Mouse (Mus musculus): ENCODE results near the gene Zbtb7a. TPM values are rescaled to one million over a fixed set of nuclear protein-coding genes. Genes with fewer than 3 reads are reported as not detected.

Gene Zbtb7a
- polyA plus RNA-seq, 1 experiment, result 45.8 TPM

DNA sequence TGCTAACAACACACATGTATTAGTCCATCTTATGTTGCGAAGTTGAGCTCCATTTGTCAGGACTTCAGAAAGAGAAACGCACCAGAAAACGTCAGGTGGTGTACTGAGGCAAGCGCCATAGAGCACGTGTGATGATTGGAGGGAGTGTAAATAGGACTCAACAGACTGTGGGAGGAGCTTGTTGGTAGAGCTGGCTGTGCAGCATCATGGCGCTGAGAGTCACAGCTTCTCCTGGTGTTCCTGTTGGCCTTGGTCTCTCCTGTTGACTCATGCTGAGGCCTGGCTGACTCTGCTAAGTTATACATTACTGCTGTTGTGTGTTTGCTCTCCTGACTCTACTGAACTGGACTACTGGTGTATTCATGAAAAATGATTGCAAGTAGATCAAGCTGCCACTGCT, 22.1 kb upstream of the Zbtb7a start:
- no peaks in the 10 kb centered on the region for H3K27me3 ChIP-seq (ENCODE audit: control insufficient read depth)
- TF ChIP-seq GATA1 (IDR thresholded peaks at IDR 0.05; ENCODE audit: low read length) (no peak), TAL1 (IDR thresholded peaks at IDR 0.05; ENCODE audit: low read length) (no peak)

DNA sequence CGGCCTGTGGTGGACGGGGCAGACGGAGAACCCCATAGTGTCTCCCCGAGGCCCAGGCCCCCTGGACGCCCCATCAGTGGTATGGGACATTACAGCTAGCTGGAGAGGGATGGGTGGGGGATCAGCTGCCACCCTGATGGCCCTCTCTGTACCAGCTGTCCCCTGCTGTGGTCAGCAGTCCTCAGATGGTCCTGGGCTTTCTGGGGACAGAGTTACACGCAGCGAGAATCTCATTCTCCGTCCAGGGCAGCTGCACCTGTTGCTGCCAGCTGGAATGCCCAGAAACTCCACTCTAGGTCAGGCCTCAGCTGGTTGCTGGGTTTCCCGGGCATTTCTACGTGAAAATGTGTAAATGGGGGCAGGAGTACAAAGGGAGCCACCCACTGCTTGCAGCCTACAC, 15.4 kb upstream of the Zbtb7a start:
- TF ChIP-seq TAL1 (IDR thresholded peaks at IDR 0.05; ENCODE audit: low read length), result no peak
- no peak for TF ChIP-seq GATA1 (IDR thresholded peaks at IDR 0.05; ENCODE audit: low read length)
- H3K27me3 ChIP-seq (ENCODE audit: control insufficient read depth), result no peaks in the 10 kb centered on the region
- no peak overlapping the region for H3K4me3 ChIP-seq (replicated peaks)
- H3K4me1 ChIP-seq (ENCODE audit: control insufficient read depth), result peaks cover 33% of the 10 kb centered on the region
- peaks cover 96% of the 10 kb centered on the region for H3K36me3 ChIP-seq (ENCODE audit: control insufficient read depth)
- H3K9me3 ChIP-seq (ENCODE audit: control insufficient read depth, low read length), result no peaks in the 10 kb centered on the region

More for the DNA sequence above, 22.1 kb upstream of the Zbtb7a start:
- H3K4me3 ChIP-seq (replicated peaks), result no peak overlapping the region
- H3K4me1 ChIP-seq (ENCODE audit: control insufficient read depth), result peaks cover 34% of the 10 kb centered on the region
- H3K9me3 ChIP-seq (ENCODE audit: control insufficient read depth, low read length), result no peaks in the 10 kb centered on the region
- peaks cover 96% of the 10 kb centered on the region for H3K36me3 ChIP-seq (ENCODE audit: control insufficient read depth)

DNA sequence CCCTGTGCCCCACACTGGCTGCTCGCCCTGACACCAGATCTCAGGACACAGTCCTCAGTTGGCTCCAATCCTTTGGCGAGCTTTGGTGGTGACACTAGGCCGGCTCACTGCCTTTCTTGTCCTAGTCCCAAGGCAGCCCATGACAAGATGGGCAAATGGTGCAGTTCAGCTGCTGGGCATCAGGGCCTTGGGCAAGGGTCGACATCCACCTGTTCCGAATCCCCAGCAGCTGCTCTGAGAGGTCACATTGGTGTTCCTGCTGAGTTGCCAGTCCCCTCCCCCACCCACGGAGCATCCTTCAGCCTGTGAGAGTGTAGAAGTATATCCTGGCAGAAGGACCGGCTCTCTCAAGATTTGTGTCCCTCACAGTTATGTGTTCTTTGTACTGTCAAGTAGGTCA, 14.4 kb upstream of the Zbtb7a start:
- H3K4me3 ChIP-seq (replicated peaks), result no peak overlapping the region
- peaks cover 93% of the 10 kb centered on the region for H3K36me3 ChIP-seq (ENCODE audit: control insufficient read depth)
- no peaks in the 10 kb centered on the region for H3K9me3 ChIP-seq (ENCODE audit: control insufficient read depth, low read length)
- TF ChIP-seq GATA1 (IDR thresholded peaks at IDR 0.05; ENCODE audit: low read length) (no peak), TAL1 (IDR thresholded peaks at IDR 0.05; ENCODE audit: low read length) (no peak)
- peaks cover 34% of the 10 kb centered on the region for H3K4me1 ChIP-seq (ENCODE audit: control insufficient read depth)
- no peaks in the 10 kb centered on the region for H3K27me3 ChIP-seq (ENCODE audit: control insufficient read depth)

DNA sequence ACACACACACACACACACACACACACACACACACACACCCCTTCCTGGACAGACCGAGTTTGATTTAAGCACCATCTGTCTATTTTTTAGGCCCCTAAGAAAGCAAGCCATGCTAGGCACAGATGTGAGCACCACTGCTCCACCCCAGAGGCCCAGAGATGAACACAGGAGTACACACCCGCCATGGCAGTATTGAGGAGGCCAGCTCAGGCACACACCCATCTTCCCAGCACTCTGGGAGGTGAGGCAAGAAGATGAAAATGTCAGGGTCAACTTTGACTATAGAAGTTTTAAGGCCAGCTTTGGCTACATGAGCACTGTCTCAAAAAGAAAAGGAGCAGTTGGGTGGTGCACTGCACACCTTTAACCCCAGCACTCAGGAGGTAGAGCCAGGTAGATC, 12.1 kb upstream of the Zbtb7a start:
- no peaks in the 10 kb centered on the region for H3K9me3 ChIP-seq (ENCODE audit: control insufficient read depth, low read length)
- H3K36me3 ChIP-seq (ENCODE audit: control insufficient read depth), result peaks cover 73% of the 10 kb centered on the region
- peaks cover 44% of the 10 kb centered on the region for H3K4me1 ChIP-seq (ENCODE audit: control insufficient read depth)
- TF ChIP-seq GATA1 (IDR thresholded peaks at IDR 0.05; ENCODE audit: low read length), result no peak
- no peak for TF ChIP-seq TAL1 (IDR thresholded peaks at IDR 0.05; ENCODE audit: low read length)
- no peak overlapping the region for H3K4me3 ChIP-seq (replicated peaks)
- peaks cover 3% of the 10 kb centered on the region; the same call in 1 of the 2 replicates for H3K27me3 ChIP-seq (ENCODE audit: control insufficient read depth)

DNA sequence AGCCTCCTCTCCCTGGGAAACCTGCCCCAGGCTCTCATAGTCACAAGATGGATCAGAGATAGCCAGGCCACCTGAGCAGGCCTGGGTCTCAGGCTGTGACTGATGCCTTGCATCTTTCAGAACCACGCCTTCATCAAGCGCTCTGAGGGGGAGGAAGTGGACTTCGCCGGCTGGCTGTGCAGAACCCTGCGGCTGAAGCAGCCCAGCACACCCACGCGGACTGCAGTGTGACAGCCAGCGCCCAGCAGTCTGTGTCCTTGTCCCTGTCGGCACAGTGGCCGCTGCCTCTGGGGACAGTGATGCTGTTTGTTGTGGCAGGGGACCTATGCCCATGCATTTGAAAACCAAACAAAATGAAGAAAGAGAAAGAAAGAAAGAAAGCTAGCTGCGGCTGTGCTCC, 11.5 kb upstream of the Zbtb7a start:
- H3K36me3 ChIP-seq (ENCODE audit: control insufficient read depth), result peaks cover 69% of the 10 kb centered on the region
- H3K4me1 ChIP-seq (ENCODE audit: control insufficient read depth), result peaks cover 50% of the 10 kb centered on the region
- no peak overlapping the region for H3K4me3 ChIP-seq (replicated peaks)
- H3K9me3 ChIP-seq (ENCODE audit: control insufficient read depth, low read length), result no peaks in the 10 kb centered on the region
- no peak for TF ChIP-seq GATA1 (IDR thresholded peaks at IDR 0.05; ENCODE audit: low read length)
- TF ChIP-seq TAL1 (IDR thresholded peaks at IDR 0.05; ENCODE audit: low read length), result no peak
- peaks cover 5% of the 10 kb centered on the region for H3K27me3 ChIP-seq (ENCODE audit: control insufficient read depth)

DNA sequence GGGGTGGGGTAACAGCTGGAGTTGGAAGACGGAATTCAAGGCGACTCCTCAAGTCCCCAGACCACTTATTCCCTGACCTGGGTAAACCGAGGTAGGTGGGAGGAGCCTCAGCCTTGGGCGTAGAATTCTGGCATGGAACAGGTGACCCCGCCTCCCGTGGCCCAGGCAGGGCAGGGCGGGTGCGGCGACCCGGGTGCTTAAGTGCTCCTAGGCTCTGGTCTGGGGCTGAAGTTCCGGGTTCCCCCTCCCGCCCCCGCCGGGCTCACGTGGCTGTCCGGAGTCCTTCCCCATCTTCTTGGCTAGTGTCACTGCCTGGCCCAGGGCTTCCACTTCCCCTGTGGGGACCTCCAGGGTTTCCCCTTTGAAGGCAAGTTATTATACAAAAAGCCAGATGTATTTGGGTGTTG, 836 bp upstream of the Zbtb7a start:
- Histone ChIP-seq H3K9me3 (ENCODE audit: control insufficient read depth, low read length) (no peaks in the 10 kb centered on the region), H3K36me3 (ENCODE audit: control insufficient read depth) (peaks cover 15% of the 10 kb centered on the region), H3K4me1 (ENCODE audit: control insufficient read depth) (peaks cover 66% of the 10 kb centered on the region), H3K27me3 (ENCODE audit: control insufficient read depth) (no peaks in the 10 kb centered on the region), H3K4me3 (replicated peaks) (peak overlapping the region; percentile 89)
- no peak for TF ChIP-seq TAL1 (IDR thresholded peaks at IDR 0.05; ENCODE audit: low read length)
- TF ChIP-seq GATA1 (IDR thresholded peaks at IDR 0.05; ENCODE audit: low read length), result no peak

DNA sequence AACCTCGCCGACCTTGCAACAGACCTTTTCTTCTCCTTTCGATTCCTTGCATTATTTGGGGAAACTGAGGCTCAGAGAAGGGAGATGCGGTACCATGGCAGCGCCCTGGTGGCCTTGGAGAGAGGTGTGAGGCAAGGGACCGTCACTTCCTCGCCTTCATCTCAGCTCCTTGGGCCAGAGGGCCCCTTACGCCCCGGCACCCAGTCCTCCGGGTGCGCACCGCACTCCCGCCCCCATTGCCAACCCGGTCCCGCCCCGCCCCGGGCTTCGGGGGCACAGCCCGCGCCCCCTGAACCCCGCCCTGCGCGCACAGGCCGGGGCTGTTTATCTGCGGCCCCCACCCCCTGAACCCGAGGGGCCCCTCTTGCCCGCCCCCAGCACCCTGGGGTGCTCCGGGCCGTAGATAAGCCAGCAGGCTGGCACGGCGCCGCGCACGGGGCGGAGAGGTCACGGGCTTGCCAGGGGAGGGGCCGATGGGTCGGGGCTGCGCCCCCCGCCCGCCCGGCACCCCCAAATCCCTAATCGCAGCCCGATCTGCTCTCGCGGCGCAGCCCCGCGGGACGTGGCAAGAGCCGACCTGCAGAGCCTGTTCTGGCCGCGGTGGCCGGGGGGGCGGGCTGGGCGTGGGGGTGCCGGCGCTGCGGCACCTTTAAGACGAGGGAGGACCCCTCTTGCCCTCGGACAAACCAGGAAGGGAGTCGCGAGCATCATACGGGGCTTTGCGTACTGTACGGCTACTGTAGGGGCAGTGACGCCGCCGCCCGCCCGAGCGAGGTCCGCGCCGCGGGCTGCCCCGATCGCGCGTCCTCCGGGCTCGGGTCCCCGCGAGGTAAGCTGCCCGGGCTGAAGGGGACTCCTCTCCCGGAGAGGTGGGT, 1.0 kb downstream of the Zbtb7a start:
- peak overlapping the region; percentile 89 for H3K4me3 ChIP-seq (replicated peaks)
- H3K4me1 ChIP-seq (ENCODE audit: control insufficient read depth), result peaks cover 67% of the 10 kb centered on the region
- H3K36me3 ChIP-seq (ENCODE audit: control insufficient read depth), result peaks cover 34% of the 10 kb centered on the region
- no peaks in the 10 kb centered on the region for H3K27me3 ChIP-seq (ENCODE audit: control insufficient read depth)
- H3K9me3 ChIP-seq (ENCODE audit: control insufficient read depth, low read length), result no peaks in the 10 kb centered on the region
- TF ChIP-seq TAL1 (IDR thresholded peaks at IDR 0.05; ENCODE audit: low read length) (no peak), GATA1 (IDR thresholded peaks at IDR 0.05; ENCODE audit: low read length) (peak; percentile 72)

DNA sequence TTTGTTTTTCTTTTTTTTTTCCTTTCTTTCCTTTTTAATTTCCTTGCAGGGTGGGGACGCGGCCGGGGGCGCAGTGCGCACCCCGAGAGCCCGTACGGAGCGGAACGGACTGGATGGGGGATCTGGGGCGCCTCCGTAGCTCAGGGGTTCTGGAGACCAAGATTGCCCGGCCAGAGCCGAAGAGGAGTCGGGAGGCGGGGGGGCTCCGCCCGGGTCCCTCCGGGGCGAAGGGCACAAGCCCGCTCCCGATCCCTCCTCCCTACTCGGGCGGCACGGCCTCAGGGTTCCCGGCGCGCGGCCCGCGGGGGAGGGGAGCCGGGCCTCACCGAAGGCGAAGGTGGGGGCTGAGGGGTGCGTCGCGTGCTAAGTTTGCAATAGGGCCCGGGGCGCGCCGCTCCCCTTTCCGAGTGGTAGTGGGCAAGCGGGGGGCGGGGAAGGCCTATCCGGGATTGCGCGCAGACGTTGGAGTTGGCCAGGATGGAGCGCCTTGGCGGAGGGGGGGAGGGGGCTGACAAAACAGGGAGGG, 1.7 kb downstream of the Zbtb7a start:
- Histone ChIP-seq H3K4me3 (replicated peaks) (peak overlapping the region; percentile 89), H3K9me3 (ENCODE audit: control insufficient read depth, low read length) (no peaks in the 10 kb centered on the region), H3K36me3 (ENCODE audit: control insufficient read depth) (peaks cover 41% of the 10 kb centered on the region), H3K4me1 (ENCODE audit: control insufficient read depth) (peaks cover 73% of the 10 kb centered on the region), H3K27me3 (ENCODE audit: control insufficient read depth) (no peaks in the 10 kb centered on the region)
- TF ChIP-seq GATA1 (IDR thresholded peaks at IDR 0.05; ENCODE audit: low read length), result no peak
- no peak for TF ChIP-seq TAL1 (IDR thresholded peaks at IDR 0.05; ENCODE audit: low read length)

DNA sequence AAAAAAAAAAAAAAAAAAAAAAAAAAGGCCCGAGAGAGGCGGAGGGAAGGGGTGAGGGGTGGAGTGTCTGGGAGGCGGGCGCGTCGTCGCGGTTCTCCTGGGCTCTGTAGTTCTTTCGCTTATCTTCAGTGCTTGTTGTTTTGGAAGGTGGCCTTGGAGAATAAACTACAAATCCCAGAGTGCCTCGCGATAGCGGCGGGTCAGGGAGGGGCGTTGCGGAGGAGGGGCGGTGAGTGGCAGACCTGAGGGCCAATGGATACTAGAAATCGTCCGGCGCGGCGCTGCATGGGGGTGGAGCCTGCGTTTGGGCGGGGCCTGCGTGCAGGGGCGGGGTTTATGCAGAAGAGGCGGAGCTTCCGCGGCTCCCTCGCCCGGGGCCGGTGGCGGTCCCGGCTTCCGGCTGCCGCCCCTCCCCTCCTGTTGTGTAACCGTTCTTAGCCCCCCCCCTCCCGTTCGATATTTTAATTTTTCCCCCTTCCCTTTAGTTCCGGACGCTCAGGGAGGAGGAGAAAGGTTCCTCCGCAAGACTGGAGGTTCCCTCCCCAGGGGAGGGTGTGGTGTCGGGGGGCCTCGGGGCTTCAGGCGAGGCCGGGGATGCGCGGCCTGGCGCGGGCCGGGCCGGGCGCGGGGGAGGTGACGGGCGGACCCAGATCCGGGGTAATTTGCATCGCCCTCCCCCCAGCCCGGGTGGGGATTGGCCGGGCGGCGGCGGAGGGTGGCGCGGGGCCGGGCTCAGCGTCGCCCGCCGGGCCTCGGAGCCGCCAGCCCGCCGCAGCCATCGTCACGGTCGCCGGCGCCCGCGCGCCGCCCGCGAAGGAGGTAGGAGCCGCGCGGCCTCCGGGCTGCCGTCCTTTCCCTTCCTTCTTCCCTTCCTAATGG, 2.5 kb downstream of the Zbtb7a start:
- Histone ChIP-seq H3K27me3 (ENCODE audit: control insufficient read depth) (no peaks in the 10 kb centered on the region), H3K36me3 (ENCODE audit: control insufficient read depth) (peaks cover 48% of the 10 kb centered on the region), H3K4me3 (replicated peaks) (peak overlapping the region; percentile 89), H3K9me3 (ENCODE audit: control insufficient read depth, low read length) (peaks cover 2% of the 10 kb centered on the region), H3K4me1 (ENCODE audit: control insufficient read depth) (peaks cover 75% of the 10 kb centered on the region)
- peak; percentile 64 for TF ChIP-seq GATA1 (IDR thresholded peaks at IDR 0.05; ENCODE audit: low read length)
- TF ChIP-seq TAL1 (IDR thresholded peaks at IDR 0.05; ENCODE audit: low read length), result no peak; the same call in 2 of the 3 replicates

Data from erythroblast, embryonic 14.5 days (primary cell).